Mouse (Mus musculus) kidney, adult 2 months (tissue): ENCODE measurements around the gene Ddhd1.

Experiments
- CTCF ChIP-seq: fragments of 200-500 bp; conservative IDR thresholded peaks from 2 replicates; pipeline ENCODE4 v1.5.1; 2011; ENCODE audit warnings: low read depth, mild to moderate bottlenecking, control low read depth, low read length, moderate library complexity, mixed read lengths; ENCODE audit not compliant: insufficient read depth, insufficient read length
- POLR2A ChIP-seq: fragments of 200-500 bp; IDR thresholded peaks from one replicate; pipeline ENCODE4 v1.6.1; 2011; ENCODE audit warnings: low read depth, low read length, control low read depth

- no peak for TF ChIP-seq POLR2A
- TF ChIP-seq CTCF = no peak
These were observed 49.4 kb upstream of the Ddhd1 start for GRCm38 (mm10) chr14:45707176-45707910.
